Mouse (Mus musculus): ENCODE measurements at regions not wholly inside any gene's neighbourhood (a gene's known extent, or its start where the extent isn't known, plus 50 kb on each side); places are given as distances from the start of the nearest gene placed in this dataset.

- H3K36me3 ChIP-seq (ENCODE audit: insufficient read depth, low read length), result no peaks in the 10 kb centered on the region
- WGBS, result 69% methylated on average over 8 of the region's 8 CpGs
- no peak overlapping the region for H3K4me2 ChIP-seq (ENCODE audit: low read length)
- TF ChIP-seq CTCF (IDR thresholded peaks at IDR 0.05; ENCODE audit: low read depth), result no peak
- no peaks in the 10 kb centered on the region; the same call in 1 of the 2 replicates for H3K4me1 ChIP-seq (replicated peaks; ENCODE audit: insufficient read depth, low read length)
- no peak for DNase-seq (ENCODE audit: low spot score)
- H3K9ac ChIP-seq (ENCODE audit: low read depth, low read length), result no peak overlapping the region
- ATAC-seq (replicated peaks; ENCODE audit: low FRiP score, low read depth), result no peak
- H3K27ac ChIP-seq, result no peak overlapping the region
- H3K27me3 ChIP-seq (ENCODE audit: insufficient read depth, low read length), result no peaks in the 10 kb centered on the region
- H3K9me3 ChIP-seq (replicated peaks; ENCODE audit: low read length), result no peaks in the 10 kb centered on the region
- H3K4me3 ChIP-seq (replicated peaks; ENCODE audit: low read depth, low read length), result no peak overlapping the region
These were observed 418.6 kb upstream of the Id4 start for GRCm38 (mm10) chr13:47842418-47842817.

- no peak for DNase-seq (ENCODE audit: low spot score)
- no peaks in the 10 kb centered on the region for H3K27me3 ChIP-seq (ENCODE audit: insufficient read depth, low read length)
- no peak overlapping the region for H3K4me2 ChIP-seq (ENCODE audit: low read length)
- H3K9ac ChIP-seq (ENCODE audit: low read depth, low read length), result no peak overlapping the region
- no peak overlapping the region for H3K27ac ChIP-seq
- WGBS, result 65% methylated on average over 9 of the region's 9 CpGs
- ATAC-seq (replicated peaks; ENCODE audit: low FRiP score, low read depth), result no peak
- no peaks in the 10 kb centered on the region for H3K9me3 ChIP-seq (replicated peaks; ENCODE audit: low read length)
- no peaks in the 10 kb centered on the region; the same call in 1 of the 2 replicates for H3K4me1 ChIP-seq (replicated peaks; ENCODE audit: insufficient read depth, low read length)
- H3K36me3 ChIP-seq (ENCODE audit: insufficient read depth, low read length), result no peaks in the 10 kb centered on the region
- TF ChIP-seq CTCF (IDR thresholded peaks at IDR 0.05; ENCODE audit: low read depth), result no peak
- H3K4me3 ChIP-seq (replicated peaks; ENCODE audit: low read depth, low read length), result no peak overlapping the region
These were observed 418.0 kb upstream of the Id4 start for GRCm38 (mm10) chr13:47843011-47843410.

GRCm38 (mm10) chr13:47843541-47844267 is 417.3 kb upstream of the Id4 start:
- H3K4me1 ChIP-seq (replicated peaks; ENCODE audit: insufficient read depth, low read length), result no peaks in the 10 kb centered on the region; the same call in 1 of the 2 replicates
- WGBS, result 54% methylated on average over 13 of the region's 13 CpGs
- ATAC-seq (replicated peaks; ENCODE audit: low FRiP score, low read depth) (no peak), DNase-seq (ENCODE audit: low spot score) (no peak)
- no peak overlapping the region for H3K9ac ChIP-seq (ENCODE audit: low read depth, low read length)
- H3K27ac ChIP-seq, result no peak overlapping the region
- TF ChIP-seq CTCF (IDR thresholded peaks at IDR 0.05; ENCODE audit: low read depth), result no peak
- H3K4me3 ChIP-seq (replicated peaks; ENCODE audit: low read depth, low read length), result no peak overlapping the region
- H3K27me3 ChIP-seq (ENCODE audit: insufficient read depth, low read length), result no peaks in the 10 kb centered on the region
- no peaks in the 10 kb centered on the region for H3K9me3 ChIP-seq (replicated peaks; ENCODE audit: low read length)
- H3K36me3 ChIP-seq (ENCODE audit: insufficient read depth, low read length), result no peaks in the 10 kb centered on the region
- no peak overlapping the region for H3K4me2 ChIP-seq (ENCODE audit: low read length)

GRCm38 (mm10) chr13:47846713-47847112 is 414.3 kb upstream of the Id4 start:
- Histone ChIP-seq H3K9ac (ENCODE audit: low read depth, low read length) (no peak overlapping the region), H3K27me3 (ENCODE audit: insufficient read depth, low read length) (no peaks in the 10 kb centered on the region), H3K4me3 (replicated peaks; ENCODE audit: low read depth, low read length) (no peak overlapping the region), H3K27ac (no peak overlapping the region), H3K4me2 (ENCODE audit: low read length) (no peak overlapping the region), H3K9me3 (replicated peaks; ENCODE audit: low read length) (no peaks in the 10 kb centered on the region), H3K36me3 (ENCODE audit: insufficient read depth, low read length) (no peaks in the 10 kb centered on the region), H3K4me1 (replicated peaks; ENCODE audit: insufficient read depth, low read length) (no peaks in the 10 kb centered on the region; the same call in 1 of the 2 replicates)
- 90% methylated on average over 3 of the region's 3 CpGs for WGBS
- no peak for TF ChIP-seq CTCF (IDR thresholded peaks at IDR 0.05; ENCODE audit: low read depth)
- no peak for ATAC-seq (replicated peaks; ENCODE audit: low FRiP score, low read depth)
- no peak for DNase-seq (ENCODE audit: low spot score)

- H3K27ac ChIP-seq, result no peak overlapping the region
These were observed 412.4 kb upstream of the Id4 start for GRCm38 (mm10) chr13:47848371-47849188.

GRCm38 (mm10) chr13:47855422-47856108 is 405.5 kb upstream of the Id4 start:
- Histone ChIP-seq H3K4me2 (ENCODE audit: low read length) (peak overlapping the region; percentile 38; the same call in 1 of the 2 replicates), H3K4me3 (replicated peaks; ENCODE audit: low read depth, low read length) (no peak overlapping the region)

More at GRCm38 (mm10) chr13:47848371-47849188, 412.4 kb upstream of the Id4 start:
- 51% methylated on average over 11 of the region's 11 CpGs for WGBS
- Histone ChIP-seq H3K36me3 (ENCODE audit: insufficient read depth, low read length) (no peaks in the 10 kb centered on the region), H3K9ac (ENCODE audit: low read depth, low read length) (no peak overlapping the region), H3K4me1 (replicated peaks; ENCODE audit: insufficient read depth, low read length) (no peaks in the 10 kb centered on the region), H3K4me2 (ENCODE audit: low read length) (no peak overlapping the region), H3K27me3 (ENCODE audit: insufficient read depth, low read length) (no peaks in the 10 kb centered on the region), H3K4me3 (replicated peaks; ENCODE audit: low read depth, low read length) (no peak overlapping the region), H3K9me3 (replicated peaks; ENCODE audit: low read length) (no peaks in the 10 kb centered on the region)
- TF ChIP-seq CTCF (IDR thresholded peaks at IDR 0.05; ENCODE audit: low read depth), result no peak
- DNase-seq (ENCODE audit: low spot score) (peak; percentile 52), ATAC-seq (replicated peaks; ENCODE audit: low FRiP score, low read depth) (no peak)

More at GRCm38 (mm10) chr13:47855422-47856108, 405.5 kb upstream of the Id4 start:
- H3K4me1 ChIP-seq (replicated peaks; ENCODE audit: insufficient read depth, low read length), result 0 out of 2 replicates have a peak, but pooled peaks cover 11% of the 10 kb centered on the region
- H3K27me3 ChIP-seq (ENCODE audit: insufficient read depth, low read length), result no peaks in the 10 kb centered on the region
- DNase-seq (ENCODE audit: low spot score), result no peak
- ATAC-seq (replicated peaks; ENCODE audit: low FRiP score, low read depth), result no peak
- H3K36me3 ChIP-seq (ENCODE audit: insufficient read depth, low read length), result no peaks in the 10 kb centered on the region
- H3K9me3 ChIP-seq (replicated peaks; ENCODE audit: low read length), result no peaks in the 10 kb centered on the region
- no peak overlapping the region for H3K27ac ChIP-seq
- WGBS, result 8% methylated on average over 22 of the region's 22 CpGs
- no peak overlapping the region for H3K9ac ChIP-seq (ENCODE audit: low read depth, low read length)
- no peak for TF ChIP-seq CTCF (IDR thresholded peaks at IDR 0.05; ENCODE audit: low read depth)
